Mouse (Mus musculus): Measurements from ENCODE around the gene Gpm6b. TPM values are rescaled to one million over a fixed set of nuclear protein-coding genes. Genes with fewer than 3 reads are reported as not detected.
A peak's percentile ranks its signal among the peaks of the same experiment; 100 is the strongest.

Gene Gpm6b
- total RNA-seq, 4 experiments from 2014 or later: 3.6 to 7.1 (median 4.7) TPM

DNA sequence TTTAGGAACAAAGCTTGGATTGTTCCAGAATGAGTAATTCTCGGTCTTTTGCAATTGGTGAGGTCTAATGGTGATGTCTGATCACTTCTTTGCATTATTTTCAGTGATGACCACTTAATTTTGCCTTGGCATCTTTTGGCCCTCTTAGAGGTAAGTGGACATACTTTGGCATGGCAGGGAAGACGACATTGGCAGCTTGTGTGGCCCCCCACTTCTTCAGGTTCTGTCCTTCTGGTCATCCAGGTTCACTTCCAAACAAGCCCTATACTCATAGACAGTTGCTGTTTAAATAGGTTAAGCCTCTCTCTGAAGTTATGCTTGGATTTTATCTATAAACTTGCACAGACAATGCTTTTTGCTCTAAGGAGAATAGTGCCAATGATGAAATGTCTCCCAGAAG lies 120.2 kb downstream of the Gpm6b start:
- DNase-seq: no peak

GRCm38 (mm10) chrX:166359927-166360440 lies 121.3 kb downstream of the Gpm6b start:
- no peak for DNase-seq

DNA sequence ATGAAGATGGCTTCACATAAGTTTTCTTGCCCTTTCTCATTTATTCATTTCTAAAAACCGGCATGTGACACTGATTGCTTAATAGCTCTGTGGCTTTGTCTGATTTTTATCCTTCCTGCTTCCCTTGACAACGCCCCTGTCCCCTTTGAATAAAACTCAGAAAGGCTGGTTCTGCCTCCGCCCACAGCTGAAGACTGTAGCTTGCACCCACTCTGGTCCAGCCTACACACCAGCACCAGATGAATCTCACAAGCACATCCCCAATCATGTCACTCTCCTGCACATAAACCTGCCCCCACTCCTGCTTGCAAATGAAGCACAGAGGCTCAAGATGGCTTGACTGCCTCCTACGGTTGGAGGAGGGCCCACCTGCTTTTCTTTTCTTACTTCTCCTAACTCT lies 121.7 kb downstream of the Gpm6b start:
- DNase-seq: no peak

DNA sequence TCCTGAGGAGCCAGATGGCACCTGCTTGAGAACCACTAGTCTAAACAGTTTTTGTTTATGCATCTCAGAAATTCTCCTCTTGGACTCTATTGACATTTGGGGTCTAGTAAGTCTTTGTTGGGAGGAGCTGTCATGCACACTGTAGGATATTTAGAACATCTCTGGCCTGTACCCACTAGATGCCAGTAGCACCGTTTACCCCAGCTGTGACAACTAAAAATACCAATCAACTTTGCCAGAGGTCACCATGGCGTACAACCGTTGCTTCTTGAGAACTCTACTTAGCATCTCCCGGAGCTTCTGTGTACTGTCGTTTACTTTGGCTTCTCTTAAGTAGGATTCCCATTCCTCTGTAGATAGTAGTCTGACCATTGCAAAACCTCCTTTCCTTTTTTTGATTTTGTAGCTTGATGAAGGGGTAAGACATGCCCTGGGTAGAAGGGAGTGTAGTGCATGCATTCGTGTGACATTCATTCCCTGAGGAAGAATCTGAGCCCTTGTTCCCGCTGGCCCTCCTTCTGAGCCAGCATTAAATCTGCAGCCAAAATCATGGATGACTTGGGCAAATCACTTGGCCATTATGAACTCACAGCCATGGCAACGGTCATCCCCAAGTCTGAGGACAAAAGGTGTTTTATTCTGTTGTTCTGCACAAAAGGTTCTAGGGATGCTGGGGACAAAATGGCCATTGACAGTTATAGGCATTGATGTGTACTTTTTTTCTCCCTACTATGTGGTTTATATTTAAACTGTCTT lies 126.9 kb downstream of the Gpm6b start:
- no peak for DNase-seq

DNA sequence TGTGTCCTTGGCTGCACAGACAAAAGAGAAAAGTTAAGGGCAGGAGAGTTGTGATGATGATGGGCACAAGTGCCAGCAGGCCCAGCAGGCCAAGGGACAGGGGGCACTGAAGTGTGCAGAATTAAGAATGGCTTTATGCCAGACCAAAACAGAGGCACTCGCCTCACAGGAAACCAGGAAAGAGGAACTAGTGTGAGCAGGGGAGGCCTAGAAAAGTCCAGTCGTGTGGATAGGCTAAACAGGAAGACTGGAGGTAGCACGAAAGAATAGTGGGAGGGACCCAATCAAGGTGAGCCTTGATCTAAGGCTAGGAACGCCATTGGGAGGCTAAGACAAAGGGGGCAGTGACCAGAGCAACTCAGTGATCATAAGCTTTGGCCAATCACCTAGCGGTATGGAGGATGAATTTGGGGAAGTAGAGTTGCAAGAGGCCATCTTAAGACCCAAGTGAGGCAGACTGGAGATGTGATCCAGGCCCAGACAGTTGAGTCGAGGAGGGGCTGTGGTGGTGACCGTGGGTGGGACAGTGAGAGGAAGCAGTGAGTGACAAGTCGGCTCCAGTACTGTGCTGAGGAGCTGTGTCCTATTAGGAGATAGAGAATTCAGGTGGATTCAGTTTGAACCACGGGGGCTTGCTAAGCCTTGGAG lies 138.1 kb downstream of the Gpm6b start:
- no peak for DNase-seq

- DNase-seq: no peak
These were observed 139.9 kb downstream of the Gpm6b start for GRCm38 (mm10) chrX:166378652-166379051.

GRCm38 (mm10) chrX:166383606-166384005 lies 144.9 kb downstream of the Gpm6b start:
- peak; percentile 35 for DNase-seq

GRCm38 (mm10) chrX:166384935-166385334 lies 146.2 kb downstream of the Gpm6b start:
- DNase-seq: peak; percentile 68

DNA sequence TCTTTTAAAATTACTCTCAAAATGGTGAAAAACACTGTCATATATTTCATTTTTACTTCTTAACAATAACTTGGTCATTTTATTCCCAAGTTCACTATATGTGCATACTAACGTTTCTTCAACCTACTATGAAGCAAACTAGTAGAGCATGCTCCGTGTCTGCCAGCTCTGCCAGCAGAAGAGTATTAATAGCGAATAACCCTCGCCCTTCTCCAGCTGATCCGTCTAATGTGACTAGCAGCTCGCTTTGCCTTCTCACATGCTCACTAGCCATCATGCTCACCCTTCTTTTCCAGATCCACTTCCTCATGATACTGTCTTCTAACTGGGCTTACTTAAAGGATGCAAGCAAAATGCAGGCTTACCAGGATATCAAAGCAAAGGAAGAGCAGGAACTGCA lies 147.9 kb downstream of the Gpm6b start:
- no peak for DNase-seq

- no peak for DNase-seq
These were observed 155.0 kb downstream of the Gpm6b start for GRCm38 (mm10) chrX:166393753-166394152.

DNA sequence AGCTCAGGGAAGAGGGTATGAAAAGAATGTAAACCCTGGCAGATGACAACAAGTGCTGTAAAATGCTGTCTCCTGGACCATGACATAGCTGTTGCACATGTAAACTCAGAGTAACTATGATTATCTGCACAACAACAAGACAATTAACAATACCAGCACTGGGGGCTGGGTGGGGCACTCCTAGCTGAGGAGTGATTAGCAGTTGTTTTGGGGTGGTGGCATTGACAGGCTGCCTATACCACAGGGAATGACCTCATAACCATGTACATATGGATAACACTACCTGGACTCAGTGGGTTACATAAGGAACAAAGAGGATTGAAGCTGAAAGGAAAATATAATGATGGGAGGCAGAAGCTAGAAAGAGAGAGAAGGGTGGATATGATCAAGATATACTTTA lies 169.2 kb downstream of the Gpm6b start:
- DNase-seq: no peak

DNA sequence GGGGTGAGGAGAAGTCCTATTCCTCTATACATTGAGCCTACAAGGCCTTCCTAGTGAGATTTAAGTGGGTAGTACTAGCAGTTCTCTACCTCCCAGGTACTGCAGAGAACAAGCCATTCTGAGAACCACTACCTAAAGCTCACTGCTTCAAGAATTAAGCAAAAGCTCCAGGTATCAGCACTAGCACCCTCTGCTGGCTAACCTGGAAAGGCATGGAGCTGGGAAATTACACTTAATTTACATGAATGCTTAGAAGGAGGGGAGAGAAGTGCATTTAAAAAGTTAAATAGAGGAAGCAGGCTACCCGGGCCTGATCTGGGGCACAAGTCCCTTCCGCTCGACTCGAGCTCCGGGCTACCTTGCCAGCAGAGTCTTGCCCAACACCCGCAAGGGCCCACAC lies 177.5 kb downstream of the Gpm6b start:
- DNase-seq: no peak

- no peak for DNase-seq
These were observed 196.1 kb downstream of the Gpm6b start for GRCm38 (mm10) chrX:166434812-166435211.

Other genes starting within 250 kb of the Gpm6b start
- 10 to 100 TPM in 3 of 4 experiments, 1 to 10 TPM in 1; 8.4 to 13.3 (median 11.6) TPM for gene Gemin8, start 68.5 kb upstream of the Gpm6b start, total RNA-seq (2022)
- 10 to 100 TPM; 15.3 to 28.8 (median 21.8) TPM for gene Trappc2, start 201.7 kb downstream of the Gpm6b start, total RNA-seq (2022)
- 1 to 10 TPM; 6.6 to 9.7 (median 7.6) TPM for gene Ofd1, start 201.8 kb downstream of the Gpm6b start, total RNA-seq (2022)
- 10 to 100 TPM; 46.6 to 53.7 (median 49.2) TPM for gene Rab9, start 241.0 kb downstream of the Gpm6b start, total RNA-seq (2022)

Data from adrenal gland, adult 8-10 months (tissue).